Mouse (Mus musculus) G1E (cell line): ENCODE data around the gene Eif4a1.

Source experiments
- CTCF ChIP-seq: IDR thresholded peaks from 2 replicates; pipeline ENCODE4 v1.5.1; 2012; ENCODE audit warnings: low read depth, low read length, inconsistent platforms, mixed read lengths
- GATA1 ChIP-seq: IDR thresholded peaks from 2 replicates; pipeline ENCODE4 v1.6.1; 2012; ENCODE audit warnings: borderline replicate concordance, low read length, inconsistent platforms, mixed read lengths
- TAL1 ChIP-seq: conservative IDR thresholded peaks from 2 replicates; pipeline ENCODE4 v1.6.1; 2012; ENCODE audit warnings: low read depth, low read length, inconsistent platforms, mixed read lengths

DNA sequence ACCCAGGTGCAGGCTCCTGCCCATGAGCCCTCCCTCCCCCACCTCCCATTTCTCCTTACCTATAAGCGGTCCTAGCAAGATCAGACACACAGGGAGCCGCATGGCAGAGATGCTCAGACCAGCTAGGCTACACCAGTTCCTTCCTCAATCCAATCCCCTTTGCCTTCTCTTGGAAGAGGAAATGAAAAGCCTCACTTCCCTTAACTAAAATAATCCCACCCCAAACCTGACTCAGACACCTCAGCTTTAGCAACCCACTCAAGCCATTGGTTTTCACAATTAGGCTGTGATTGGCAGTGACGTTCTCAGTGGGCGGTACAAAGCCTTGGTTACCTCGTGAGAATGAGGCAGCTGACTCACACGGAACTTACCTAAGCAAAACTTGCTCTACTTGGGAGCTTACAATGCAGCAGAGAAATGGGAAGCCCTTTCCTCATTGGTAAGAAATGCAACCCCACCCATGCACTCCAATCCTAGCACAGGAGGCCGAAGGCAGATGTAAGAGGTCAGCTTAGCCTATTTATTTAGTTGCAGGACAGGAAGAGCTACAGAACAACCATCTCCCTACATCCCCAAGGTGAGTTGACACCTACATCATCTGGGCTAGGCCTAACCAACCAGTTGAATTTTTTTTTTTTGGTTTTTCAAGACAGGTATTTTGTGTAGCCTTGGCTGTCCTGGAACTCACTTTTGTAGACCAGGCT, 6.1 kb downstream of the Eif4a1 start, which contains the start of gene Cd68:
- TF ChIP-seq TAL1 = no peak
- no peak for TF ChIP-seq GATA1
- TF ChIP-seq CTCF = no peak
